Mouse (Mus musculus) CH12.LX (cell line): ENCODE results near the gene Cda.

ENCODE experiments used
- CTCF ChIP-seq, 2 experiments: IDR thresholded peaks in 1 of 2; conservative IDR thresholded peaks in 1 of 2; 2 replicates each; pipeline ENCODE4 v1.5.1; 2011 to 2012; ENCODE audit warnings: low read depth in 2 of 2, low read length in 2 of 2, improper control_type of control experiment in 1 of 2, inconsistent platforms in 1 of 2, mild to moderate bottlenecking in 1 of 2, moderate library complexity in 1 of 2
- GABPA ChIP-seq: IDR thresholded peaks from 2 replicates; pipeline ENCODE4 v1.6.1; 2012; ENCODE audit warnings: low read depth, low read length, improper control_type of control experiment, inconsistent platforms; ENCODE audit not compliant: insufficient replicate concordance
- JUND ChIP-seq: conservative IDR thresholded peaks from 2 replicates; pipeline ENCODE4 v1.6.1; 2011; ENCODE audit warnings: low read depth, low read length, improper control_type of control experiment
- MAFK ChIP-seq: IDR thresholded peaks from 2 replicates; pipeline ENCODE4 v1.6.1; 2011; ENCODE audit warnings: low read length, improper control_type of control experiment; ENCODE audit not compliant: insufficient replicate concordance
- POLR2A ChIP-seq: IDR thresholded peaks from 2 replicates; pipeline ENCODE4 v1.6.1; 2011; ENCODE audit warnings: low read depth, mild to moderate bottlenecking, improper control_type of control experiment, low read length
- UBTF ChIP-seq: IDR thresholded peaks from 2 replicates; pipeline ENCODE4 v1.6.1; 2012; ENCODE audit warnings: low read depth, mild to moderate bottlenecking, inconsistent platforms, low read length, improper control_type of control experiment, moderate library complexity
- USF2 ChIP-seq: conservative IDR thresholded peaks from 2 replicates; pipeline ENCODE4 v1.6.1; 2011; ENCODE audit warnings: low read depth, low read length, improper control_type of control experiment
- ZMIZ1 ChIP-seq: IDR thresholded peaks from 2 replicates; pipeline ENCODE4 v1.6.1; 2012; ENCODE audit warnings: low read depth, mild to moderate bottlenecking, inconsistent platforms, low read length, improper control_type of control experiment

DNA sequence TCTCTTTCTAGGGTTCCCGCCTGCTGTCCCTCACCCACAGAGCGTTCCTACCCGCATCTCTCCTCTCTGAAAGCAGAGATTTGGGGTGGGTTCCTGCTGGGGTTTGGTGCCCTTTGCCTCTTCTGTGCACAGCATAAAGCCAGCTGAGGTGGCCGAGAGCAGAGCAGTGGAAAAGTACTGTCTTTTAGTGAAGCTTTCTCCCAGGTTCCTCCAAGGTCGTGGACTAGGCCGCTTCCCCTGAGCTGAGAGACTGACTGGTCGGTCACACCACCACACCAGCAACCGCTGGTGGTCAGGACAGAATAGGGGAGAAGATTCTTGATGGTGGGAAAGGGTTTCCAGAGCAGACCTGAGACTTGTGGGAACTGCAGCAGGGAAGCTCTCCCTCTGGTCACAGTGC, 28.9 kb upstream of the Cda start:
- TF ChIP-seq USF2 (no peak), GABPA (no peak), JUND (no peak), ZMIZ1 (no peak), CTCF (conservative IDR thresholded peaks at IDR 0.05 in 1 of 2, IDR thresholded peaks at IDR 0.05 in 1 of 2; ENCODE audit: low read depth in 2 of 2, low read length in 2 of 2) (no peak), MAFK (no peak), POLR2A (no peak), UBTF (no peak)
